Mouse (Mus musculus) testis, adult 2 months (tissue): ENCODE data around the gene Ppp4c.

Source experiments
- CTCF ChIP-seq: fragments of 200-500 bp; IDR thresholded peaks from 2 replicates; pipeline ENCODE4 v1.5.1; 2012; ENCODE audit warnings: low read depth, mild to moderate bottlenecking, inconsistent platforms, low read length, moderate library complexity; ENCODE audit not compliant: control insufficient read depth, insufficient read depth, insufficient replicate concordance
- POLR2A ChIP-seq: fragments of 200-500 bp; IDR thresholded peaks from 2 replicates; pipeline ENCODE4 v1.6.1; 2012; ENCODE audit warnings: low read depth, mild to moderate bottlenecking, inconsistent platforms, low read length, moderate library complexity; ENCODE audit not compliant: control insufficient read depth

GRCm38 (mm10) chr7:126760391-126760802, 31.9 kb downstream of the Ppp4c start:
- TF ChIP-seq CTCF: no peak
- TF ChIP-seq POLR2A: no peak
